Mouse (Mus musculus) hindbrain, embryonic 10.5 days (tissue): ENCODE results near the gene Gm10974. TPM values are rescaled to one million over a fixed set of nuclear protein-coding genes. Genes with fewer than 3 reads are reported as not detected.
A peak's percentile ranks its signal among the peaks of the same experiment; 100 is the strongest.

Source experiments
- DNase-seq: peaks from one replicate; pipeline ENCODE4 v3.0.0-alpha.2; 2017; ENCODE audit warnings: low spot score
- H3K27ac ChIP-seq: fragments of 300-500 bp; sonication (generic); 2 replicates; pipeline ENCODE4 v1.5.1; 2016; ENCODE audit warnings: mild to moderate bottlenecking, moderate library complexity
- H3K27me3 ChIP-seq: fragments of 300-500 bp; sonication (generic); 2 replicates; pipeline ENCODE4 v1.6.1; 2016; ENCODE audit warnings: mild to moderate bottlenecking; ENCODE audit not compliant: poor library complexity, insufficient read depth, severe bottlenecking
- H3K36me3 ChIP-seq: fragments of 300-500 bp; sonication (generic); 2 replicates; pipeline ENCODE4 v1.6.1; 2016; ENCODE audit warnings: mild to moderate bottlenecking, moderate library complexity
- H3K4me1 ChIP-seq: fragments of 300-500 bp; sonication (generic); replicated peaks from 2 replicates; pipeline ENCODE4 v1.6.1; 2016; ENCODE audit warnings: mild to moderate bottlenecking
- H3K4me3 ChIP-seq: fragments of 300-500 bp; sonication (generic); 2 replicates; pipeline ENCODE4 v1.5.1; 2016; ENCODE audit warnings: mild to moderate bottlenecking, moderate library complexity
- H3K9me3 ChIP-seq: fragments of 300-500 bp; sonication (generic); 2 replicates; pipeline ENCODE4 v1.6.1; 2016; ENCODE audit warnings: mild to moderate bottlenecking, moderate library complexity
- WGBS: fragments of 180-500 bp; shearing (Covaris S2); methylation state at CpG from one replicate; pipeline ENCODE4 v1.1.7; 2016; 5-methylcytosine and 5-hydroxymethylcytosine counted together
- polyA plus RNA-seq: library from polyadenylated mRNA; unstranded; fragments of >200 nt; fragmentation: Nextera tagmentation; extraction: Ambion mirVana; gene quantifications from 2 replicates; pipeline ENCODE4 v1.2.1, GENCODE M21; 2016

The Gm10974 gene
- polyA plus RNA-seq, 1 experiment from 2014 or later = not detected

- no peak overlapping the region for H3K4me3 ChIP-seq
- no peak overlapping the region for H3K27ac ChIP-seq
- no peaks in the 10 kb centered on the region for H3K4me1 ChIP-seq
- no peaks in the 10 kb centered on the region for H3K36me3 ChIP-seq
- H3K9me3 ChIP-seq = no peaks in the 10 kb centered on the region
- no peaks in the 10 kb centered on the region for H3K27me3 ChIP-seq
- 79% methylated on average over 5 of the region's 5 CpGs for WGBS
- DNase-seq = no peak
Observed at GRCm38 (mm10) chr7:66369071-66369933, 3.6 kb downstream of the Gm10974 start.

- H3K4me1 ChIP-seq = no peaks in the 10 kb centered on the region
- DNase-seq = no peak
- no peaks in the 10 kb centered on the region for H3K27me3 ChIP-seq
- no peaks in the 10 kb centered on the region for H3K36me3 ChIP-seq
- 83% methylated on average over 5 of the region's 5 CpGs for WGBS
- H3K27ac ChIP-seq = no peak overlapping the region
- H3K9me3 ChIP-seq = no peaks in the 10 kb centered on the region
- no peak overlapping the region for H3K4me3 ChIP-seq
Observed at GRCm38 (mm10) chr7:66369934-66370445, 4.3 kb downstream of the Gm10974 start.

GRCm38 (mm10) chr7:66370970-66371369, 5.3 kb downstream of the Gm10974 start:
- Histone ChIP-seq H3K27ac (no peak overlapping the region), H3K4me3 (no peak overlapping the region), H3K9me3 (no peaks in the 10 kb centered on the region), H3K36me3 (no peaks in the 10 kb centered on the region), H3K4me1 (no peaks in the 10 kb centered on the region), H3K27me3 (no peaks in the 10 kb centered on the region)
- WGBS = 90% methylated on average over 6 of the region's 6 CpGs
- DNase-seq = no peak

- H3K9me3 ChIP-seq = no peaks in the 10 kb centered on the region
- H3K27me3 ChIP-seq = no peaks in the 10 kb centered on the region
- DNase-seq = no peak
- H3K27ac ChIP-seq = no peak overlapping the region
- 0 out of 2 replicates have a peak, but pooled peaks cover 7% of the 10 kb centered on the region for H3K4me1 ChIP-seq
- no peak overlapping the region for H3K4me3 ChIP-seq
- no peaks in the 10 kb centered on the region for H3K36me3 ChIP-seq
- 88% methylated on average over 3 of the region's 3 CpGs for WGBS
Observed at GRCm38 (mm10) chr7:66373391-66373790, 7.7 kb downstream of the Gm10974 start.

- WGBS = 89% methylated on average over 4 of the region's 4 CpGs
- Histone ChIP-seq H3K4me1 (0 out of 2 replicates have a peak, but pooled peaks cover 7% of the 10 kb centered on the region), H3K9me3 (no peaks in the 10 kb centered on the region), H3K36me3 (no peaks in the 10 kb centered on the region), H3K27me3 (no peaks in the 10 kb centered on the region), H3K4me3 (no peak overlapping the region), H3K27ac (0 out of 2 replicates have a peak overlapping the region, but pooled peaks have one; percentile 16)
- DNase-seq = no peak
Observed at GRCm38 (mm10) chr7:66375736-66376135, 10.0 kb downstream of the Gm10974 start.

- 88% methylated on average over 10 of the region's 10 CpGs for WGBS
- Histone ChIP-seq H3K4me1 (0 out of 2 replicates have a peak, but pooled peaks cover 7% of the 10 kb centered on the region), H3K27ac (peak overlapping the region; percentile 23; the same call in 1 of the 2 replicates), H3K27me3 (no peaks in the 10 kb centered on the region), H3K4me3 (no peak overlapping the region), H3K36me3 (no peaks in the 10 kb centered on the region), H3K9me3 (no peaks in the 10 kb centered on the region)
- DNase-seq = no peak
Observed at GRCm38 (mm10) chr7:66376560-66376959, 10.9 kb downstream of the Gm10974 start.

GRCm38 (mm10) chr7:66384213-66384612, 18.5 kb downstream of the Gm10974 start:
- H3K4me3 ChIP-seq = no peak overlapping the region
- no peaks in the 10 kb centered on the region for H3K36me3 ChIP-seq
- peaks cover 18% of the 10 kb centered on the region for H3K27me3 ChIP-seq
- H3K27ac ChIP-seq = no peak overlapping the region
- no peaks in the 10 kb centered on the region for H3K9me3 ChIP-seq
- no peak for DNase-seq
- WGBS = 84% methylated on average over 5 of the region's 5 CpGs
- H3K4me1 ChIP-seq = peaks cover 18% of the 10 kb centered on the region

- DNase-seq = no peak
- WGBS = 92% methylated on average over 8 of the region's 8 CpGs
- H3K9me3 ChIP-seq = no peaks in the 10 kb centered on the region
- peaks cover 18% of the 10 kb centered on the region for H3K27me3 ChIP-seq
- H3K4me3 ChIP-seq = no peak overlapping the region
- no peaks in the 10 kb centered on the region for H3K36me3 ChIP-seq
- H3K4me1 ChIP-seq = peaks cover 18% of the 10 kb centered on the region
- no peak overlapping the region for H3K27ac ChIP-seq
Observed at GRCm38 (mm10) chr7:66384891-66385290, 19.2 kb downstream of the Gm10974 start.

- Histone ChIP-seq H3K27me3 (peaks cover 18% of the 10 kb centered on the region), H3K4me3 (no peak overlapping the region), H3K4me1 (peaks cover 18% of the 10 kb centered on the region), H3K27ac (no peak overlapping the region), H3K9me3 (no peaks in the 10 kb centered on the region), H3K36me3 (no peaks in the 10 kb centered on the region)
- no peak for DNase-seq
- 95% methylated on average over 12 of the region's 12 CpGs for WGBS
Observed at GRCm38 (mm10) chr7:66385826-66386225, 20.1 kb downstream of the Gm10974 start.

GRCm38 (mm10) chr7:66386411-66386810, 20.7 kb downstream of the Gm10974 start:
- peaks cover 18% of the 10 kb centered on the region for H3K4me1 ChIP-seq
- no peak for DNase-seq
- H3K36me3 ChIP-seq = no peaks in the 10 kb centered on the region
- H3K27me3 ChIP-seq = peaks cover 18% of the 10 kb centered on the region
- H3K9me3 ChIP-seq = no peaks in the 10 kb centered on the region
- H3K4me3 ChIP-seq = no peak overlapping the region
- 86% methylated on average over 6 of the region's 6 CpGs for WGBS
- no peak overlapping the region for H3K27ac ChIP-seq

- H3K4me1 ChIP-seq = peaks cover 18% of the 10 kb centered on the region
- no peaks in the 10 kb centered on the region for H3K9me3 ChIP-seq
- WGBS = 2% methylated on average over 13 of the region's 13 CpGs
- H3K4me3 ChIP-seq = peak overlapping the region; percentile 75
- peaks cover 18% of the 10 kb centered on the region for H3K27me3 ChIP-seq
- peak; percentile 30 for DNase-seq
- H3K36me3 ChIP-seq = no peaks in the 10 kb centered on the region
- peak overlapping the region; percentile 92; the same call in 1 of the 2 replicates for H3K27ac ChIP-seq
Observed at GRCm38 (mm10) chr7:66387419-66387812, 21.7 kb downstream of the Gm10974 start.

- H3K4me1 ChIP-seq = peaks cover 18% of the 10 kb centered on the region
- no peaks in the 10 kb centered on the region for H3K9me3 ChIP-seq
- DNase-seq = peak; percentile 73
- H3K4me3 ChIP-seq = peak within 1 kb of the TSS; percentile 75
- WGBS = under 1% methylated on average over 70 of the region's 70 CpGs
- no peaks in the 10 kb centered on the region for H3K36me3 ChIP-seq
- peaks cover 18% of the 10 kb centered on the region for H3K27me3 ChIP-seq
- peak within 1 kb of the TSS; percentile 92 for H3K27ac ChIP-seq
Observed at GRCm38 (mm10) chr7:66387813-66388521, 22.3 kb downstream of the Gm10974 start, which contains the start of gene Lrrk1. Gene Lrrk1 (minus strand): TSS chr7:66388350.
